Mouse (Mus musculus) G1E (cell line): ENCODE results near the gene Fanci. TPM values are rescaled to one million over a fixed set of nuclear protein-coding genes. Genes with fewer than 3 reads are reported as not detected.

ENCODE experiments used
- ATAC-seq: 2 replicates; pipeline ENCODE4 v1.8.0; 2016; ENCODE audit warnings: mild to moderate bottlenecking; ENCODE audit not compliant: insufficient number of reproducible peaks, poor library complexity, low FRiP score, severe bottlenecking; ENCODE audit errors: extremely low read depth
- DNase-seq: peaks from one replicate; pipeline ENCODE4 v3.0.0; 2012; ENCODE audit warnings: low spot score
- H3K27me3 ChIP-seq: 2 replicates; pipeline ENCODE4 v1.6.1; 2012; ENCODE audit warnings: mild to moderate bottlenecking, low read length, inconsistent platforms; ENCODE audit not compliant: insufficient read depth
- H3K36me3 ChIP-seq: replicated peaks from 2 replicates; pipeline ENCODE3; 2012; ENCODE audit warnings: mild to moderate bottlenecking, inconsistent platforms
- H3K4me1 ChIP-seq: 2 replicates; pipeline ENCODE4 v1.6.1; 2012; ENCODE audit warnings: low read depth, low read length, inconsistent platforms, mixed read lengths; ENCODE audit not compliant: insufficient read depth
- H3K4me3 ChIP-seq: 2 replicates; pipeline ENCODE4 v1.5.1; 2012; ENCODE audit warnings: low read depth, mild to moderate bottlenecking, inconsistent platforms, low read length, moderate library complexity, mixed read lengths
- H3K9me3 ChIP-seq: replicated peaks from 2 replicates; pipeline ENCODE4 v1.6.1; 2012; ENCODE audit warnings: inconsistent platforms
- CTCF ChIP-seq: IDR thresholded peaks from 2 replicates; pipeline ENCODE4 v1.5.1; 2012; ENCODE audit warnings: low read depth, low read length, inconsistent platforms, mixed read lengths
- GATA1 ChIP-seq: IDR thresholded peaks from 2 replicates; pipeline ENCODE4 v1.6.1; 2012; ENCODE audit warnings: borderline replicate concordance, low read length, inconsistent platforms, mixed read lengths
- GATA2 ChIP-seq: IDR thresholded peaks from 2 replicates; pipeline ENCODE4 v1.6.1; 2012; ENCODE audit warnings: low read depth, low read length, inconsistent platforms, borderline replicate concordance
- POLR2AphosphoS5 ChIP-seq: IDR thresholded peaks from 2 replicates; pipeline ENCODE4 v1.6.1; 2012; ENCODE audit warnings: low read depth, low read length, inconsistent platforms; ENCODE audit not compliant: insufficient replicate concordance
- TAL1 ChIP-seq: conservative IDR thresholded peaks from 2 replicates; pipeline ENCODE4 v1.6.1; 2012; ENCODE audit warnings: low read depth, low read length, inconsistent platforms, mixed read lengths
- polyA plus RNA-seq: library from polyadenylated mRNA; stranded (reverse); fragments of >175 nt; gene quantifications from 2 replicates; pipeline ENCODE4 v1.2.3, GENCODE M21; 2012
- total RNA-seq, 2 experiments: library from RNA; stranded (forward) in 1 of 2; stranded (reverse) in 1 of 2; fragments of 200-1000 nt in 1 of 2; fragments of >200 nt in 1 of 2; fragmentation: Nextera tagmentation in 1 of 2; gene quantifications; 2 replicates each; pipeline ENCODE4 v1.2.3; 2014 to 2017

Fanci gene
- total and polyA plus RNA-seq, 3 experiments = 0.63 to 27.8 (median 24.2) TPM

GRCm38 (mm10) chr7:79471436-79471835, 79.7 kb downstream of the Fanci start:
- ATAC-seq = no peak
- H3K27me3 ChIP-seq = peaks cover 12% of the 10 kb centered on the region
- H3K4me1 ChIP-seq = peaks cover 46% of the 10 kb centered on the region
- TF ChIP-seq CTCF (peak; percentile 28; the same call in 1 of the 2 replicates), GATA2 (no peak)
- no peak overlapping the region for H3K4me3 ChIP-seq
- peaks cover 2% of the 10 kb centered on the region; the same call in 1 of the 2 replicates for H3K9me3 ChIP-seq
- no peaks in the 10 kb centered on the region for H3K36me3 ChIP-seq
- no peak for DNase-seq

- Histone ChIP-seq H3K9me3 (peaks cover 2% of the 10 kb centered on the region; the same call in 1 of the 2 replicates), H3K36me3 (no peaks in the 10 kb centered on the region), H3K4me1 (peaks cover 36% of the 10 kb centered on the region), H3K4me3 (no peak overlapping the region), H3K27me3 (peaks cover 20% of the 10 kb centered on the region)
- ATAC-seq (no peak), DNase-seq (no peak)
- TF ChIP-seq GATA2 (no peak), TAL1 (no peak), POLR2AphosphoS5 (no peak), GATA1 (no peak), CTCF (no peak)
Observed at GRCm38 (mm10) chr7:79472792-79473191, 81.1 kb downstream of the Fanci start.

- DNase-seq = no peak
- no peak for ATAC-seq
- no peak for TF ChIP-seq CTCF
- no peak for TF ChIP-seq GATA1
- no peak for TF ChIP-seq TAL1
- TF ChIP-seq POLR2AphosphoS5 = no peak
- no peak for TF ChIP-seq GATA2
Observed at GRCm38 (mm10) chr7:79473496-79474194, 81.9 kb downstream of the Fanci start.

GRCm38 (mm10) chr7:79474831-79475399, 83.2 kb downstream of the Fanci start:
- DNase-seq (no peak), ATAC-seq (no peak)
- TF ChIP-seq TAL1 (no peak), GATA1 (no peak), GATA2 (no peak), CTCF (no peak), POLR2AphosphoS5 (no peak)
- Histone ChIP-seq H3K27me3 (peaks cover 20% of the 10 kb centered on the region), H3K9me3 (peaks cover 2% of the 10 kb centered on the region; the same call in 1 of the 2 replicates), H3K4me3 (no peak overlapping the region), H3K36me3 (no peaks in the 10 kb centered on the region), H3K4me1 (peaks cover 16% of the 10 kb centered on the region)

More at GRCm38 (mm10) chr7:79473496-79474194, 81.9 kb downstream of the Fanci start:
- Histone ChIP-seq H3K9me3 (peaks cover 2% of the 10 kb centered on the region; the same call in 1 of the 2 replicates), H3K4me3 (no peak overlapping the region), H3K27me3 (peaks cover 20% of the 10 kb centered on the region), H3K36me3 (no peaks in the 10 kb centered on the region), H3K4me1 (peaks cover 27% of the 10 kb centered on the region)

- Histone ChIP-seq H3K4me1 (no peaks in the 10 kb centered on the region), H3K36me3 (no peaks in the 10 kb centered on the region), H3K27me3 (peaks cover 23% of the 10 kb centered on the region), H3K9me3 (no peaks in the 10 kb centered on the region), H3K4me3 (no peak overlapping the region)
- TF ChIP-seq CTCF (no peak), POLR2AphosphoS5 (no peak), GATA2 (no peak), GATA1 (no peak), TAL1 (no peak)
- ATAC-seq = no peak
- DNase-seq = no peak
Observed at GRCm38 (mm10) chr7:79486528-79486927, 94.8 kb downstream of the Fanci start.

- Histone ChIP-seq H3K4me3 (no peak overlapping the region), H3K9me3 (no peaks in the 10 kb centered on the region), H3K27me3 (peaks cover 48% of the 10 kb centered on the region), H3K36me3 (no peaks in the 10 kb centered on the region), H3K4me1 (peaks cover 7% of the 10 kb centered on the region)
- ATAC-seq (no peak), DNase-seq (peak; percentile 25)
- TF ChIP-seq TAL1 = no peak
- TF ChIP-seq GATA2 = no peak
- no peak for TF ChIP-seq GATA1
- TF ChIP-seq CTCF = peak; percentile 51; the same call in 1 of the 2 replicates
- TF ChIP-seq POLR2AphosphoS5 = no peak
Observed at GRCm38 (mm10) chr7:79493915-79494314, 102.2 kb downstream of the Fanci start.
